Mouse (Mus musculus): Measurements from ENCODE around the gene Tbx1.
A peak's percentile ranks its signal among the peaks of the same experiment; 100 is the strongest.

Tbx1 gene

DNA sequence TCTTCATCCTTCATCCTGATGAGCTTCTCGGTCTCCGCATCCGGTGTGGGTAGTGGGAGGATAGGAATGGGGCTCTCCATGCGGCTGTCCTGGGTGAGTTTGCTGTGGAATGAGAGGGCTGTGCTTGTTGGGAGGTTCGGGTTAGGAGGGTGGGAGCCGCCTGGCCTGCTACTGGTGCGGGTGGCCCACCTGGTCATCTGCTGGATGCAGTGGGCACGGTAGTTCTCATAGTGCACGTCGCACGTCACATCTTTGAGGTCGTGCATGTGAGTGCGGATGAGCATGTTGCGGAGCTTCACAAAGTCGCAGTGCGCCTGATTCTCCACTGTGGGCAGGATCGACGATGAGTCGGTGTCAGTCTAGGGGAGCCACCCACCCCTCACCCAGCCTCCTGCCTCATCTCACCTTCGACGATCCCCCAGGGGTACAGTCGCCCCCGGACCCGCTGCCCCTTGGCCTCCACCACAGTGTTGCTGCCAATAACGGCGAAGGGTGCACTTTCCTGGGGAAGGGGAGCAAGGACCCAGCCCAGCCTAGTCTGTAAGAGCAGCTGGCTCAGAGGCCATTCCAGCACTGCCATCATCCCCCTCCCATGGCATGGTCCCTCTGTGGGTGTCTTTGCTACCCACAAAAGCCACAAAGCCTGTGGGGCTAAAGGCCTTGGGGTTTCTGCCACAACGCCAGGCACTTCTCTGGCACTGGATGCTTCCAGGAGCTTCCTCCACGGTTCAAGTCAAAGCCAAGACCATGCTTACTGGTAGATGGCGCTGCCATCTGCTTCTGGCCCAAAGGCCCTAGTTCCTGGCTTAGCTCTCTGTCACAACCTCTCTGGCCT lies 32.7 kb upstream of the Tbx1 start:
- DNase-seq (ENCODE audit: extremely low spot score, low spot score), result no peak

- no peak for DNase-seq (ENCODE audit: extremely low spot score, low spot score)
These were observed 31.5 kb upstream of the Tbx1 start, which contains the start of gene Gp1bb for GRCm38 (mm10) chr16:18622019-18622418. Gp1bb (minus strand) TSS chr16:18622403.

DNA sequence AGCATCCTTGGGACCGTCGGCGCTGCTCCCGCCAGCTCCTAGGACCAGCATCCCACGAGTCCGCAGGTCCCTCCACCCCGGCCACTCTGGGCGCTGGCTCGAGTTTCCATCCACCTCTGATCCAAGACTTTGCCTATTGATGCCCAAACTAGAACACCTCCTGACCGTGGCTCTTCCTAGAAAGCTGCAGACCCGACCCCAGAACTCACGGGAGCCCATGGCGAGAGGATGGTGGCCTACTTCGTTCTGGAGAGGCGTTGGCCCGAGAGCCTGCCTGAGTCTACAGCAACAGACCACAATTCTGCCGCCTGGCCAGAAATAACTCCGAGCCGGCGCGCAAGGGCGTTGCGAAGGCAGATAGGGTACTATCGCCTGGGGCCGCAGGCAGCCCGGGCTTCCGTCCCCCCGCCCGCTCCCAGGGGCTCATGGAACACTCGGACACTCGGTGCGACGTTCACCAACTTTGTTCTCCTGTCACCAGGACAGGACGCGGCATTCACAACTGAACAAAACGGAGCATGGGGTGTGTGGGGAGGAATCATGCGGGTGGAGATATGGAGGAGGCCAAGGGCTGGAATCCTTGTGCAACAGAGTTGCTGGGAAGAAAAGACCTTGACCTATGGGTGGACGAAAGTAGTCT lies 31.0 kb upstream of the Tbx1 start:
- peak; percentile 61 for DNase-seq (ENCODE audit: extremely low spot score, low spot score)

- DNase-seq (ENCODE audit: extremely low spot score, low spot score), result peak; percentile 56
These were observed 30.3 kb upstream of the Tbx1 start for GRCm38 (mm10) chr16:18620601-18621361.

DNA sequence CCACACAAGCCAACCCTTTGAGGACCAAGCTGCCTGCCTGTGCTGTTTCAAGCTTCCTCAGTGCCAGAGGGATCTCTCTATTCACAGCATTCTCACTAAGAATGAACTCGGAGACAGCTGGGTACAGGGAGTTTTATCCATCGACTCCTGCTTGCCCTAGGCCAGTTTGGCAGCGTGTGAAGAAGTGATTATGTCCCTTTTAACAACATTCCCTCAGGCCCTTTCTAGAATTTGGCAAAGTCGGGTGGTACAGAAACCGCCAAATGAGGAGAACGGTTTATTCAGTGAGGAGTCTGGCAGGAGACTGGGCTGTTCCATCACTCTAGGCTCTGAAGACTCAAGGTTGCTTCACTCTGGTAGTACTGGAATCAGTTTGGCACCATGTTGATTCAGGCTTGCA lies 29.7 kb upstream of the Tbx1 start:
- no peak for DNase-seq (ENCODE audit: extremely low spot score, low spot score)

DNA sequence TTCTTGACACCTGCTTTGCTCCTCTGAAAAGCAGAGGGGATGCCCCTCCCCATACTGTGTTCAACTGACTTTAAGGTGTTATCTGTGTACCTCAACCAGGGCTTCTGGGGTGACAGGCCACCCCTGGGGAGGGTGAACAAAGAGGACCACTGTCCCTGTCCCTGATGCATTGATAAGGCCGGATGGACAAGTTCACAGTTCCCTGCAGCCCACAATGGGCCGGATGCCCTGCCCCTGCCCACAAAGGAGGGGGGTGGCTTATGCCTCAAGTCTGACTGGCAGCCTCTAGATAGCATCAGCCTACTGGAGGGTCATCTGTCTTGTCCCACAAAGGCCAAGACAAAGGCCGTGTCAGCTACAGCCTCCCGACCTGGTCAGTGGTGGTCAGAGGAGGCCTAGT lies 28.6 kb upstream of the Tbx1 start:
- DNase-seq (ENCODE audit: extremely low spot score, low spot score), result no peak

DNA sequence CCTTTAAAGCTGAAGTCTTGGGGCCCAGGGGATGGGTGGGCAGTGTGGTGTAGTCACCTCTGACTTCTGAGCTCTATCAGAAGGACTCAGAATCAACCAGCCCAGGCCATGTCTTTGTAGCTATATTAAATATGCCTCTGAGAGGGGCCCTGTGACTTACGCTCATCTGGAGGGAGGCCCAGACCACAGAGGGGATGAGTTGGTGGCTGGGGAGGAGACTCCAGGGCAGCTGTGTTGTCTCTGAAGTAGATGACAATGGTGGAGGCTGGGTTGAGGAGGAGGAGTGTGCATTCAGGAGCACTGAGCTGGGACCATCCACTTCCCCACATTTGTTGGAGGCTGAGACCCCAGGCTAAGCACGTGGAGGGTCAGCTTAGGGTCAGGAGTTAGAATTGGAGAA lies 27.8 kb upstream of the Tbx1 start:
- DNase-seq (ENCODE audit: extremely low spot score, low spot score), result no peak

DNA sequence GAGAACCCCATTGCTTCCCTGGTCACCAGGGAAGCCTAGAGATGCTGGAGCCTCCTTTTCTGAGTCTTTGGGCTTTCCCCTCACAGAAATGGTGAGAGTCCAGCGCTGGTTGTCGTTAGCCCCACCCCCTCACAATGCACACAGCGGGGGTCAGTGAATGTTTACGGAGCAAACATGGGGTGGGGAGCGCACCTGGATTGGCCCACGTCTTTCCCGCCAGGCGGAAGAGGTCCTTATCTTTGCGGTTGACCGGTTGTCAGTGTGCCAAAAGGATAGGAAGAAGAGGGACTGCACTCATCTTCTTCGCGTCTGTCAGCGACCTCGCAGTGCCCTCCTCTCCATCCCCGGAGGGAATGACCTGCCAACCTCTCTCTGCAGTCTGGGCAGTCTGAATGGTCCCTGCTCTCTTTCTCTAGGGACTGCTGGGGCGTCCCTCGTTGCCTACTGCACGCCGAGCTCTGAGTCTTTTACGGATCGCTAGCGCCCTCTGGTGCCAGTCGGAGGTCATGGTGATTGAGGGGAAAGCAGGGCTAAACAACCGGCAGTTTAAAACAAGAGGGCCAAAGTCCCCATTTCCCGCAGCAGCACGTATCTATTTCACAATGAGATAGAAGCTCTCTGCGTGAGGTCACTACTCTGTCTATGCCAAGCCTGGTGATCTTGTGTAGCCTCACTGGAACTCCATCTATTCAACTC lies 27.0 kb upstream of the Tbx1 start:
- DNase-seq (ENCODE audit: extremely low spot score, low spot score), result peak; percentile 93

- DNase-seq (ENCODE audit: extremely low spot score, low spot score), result no peak
These were observed 22.8 kb upstream of the Tbx1 start for GRCm38 (mm10) chr16:18613301-18613700.

GRCm38 (mm10) chr16:18611752-18612151 lies 21.3 kb upstream of the Tbx1 start:
- peak; percentile 54 for DNase-seq (ENCODE audit: extremely low spot score, low spot score)

GRCm38 (mm10) chr16:18609099-18609498 lies 18.6 kb upstream of the Tbx1 start:
- no peak for DNase-seq (ENCODE audit: extremely low spot score, low spot score)

GRCm38 (mm10) chr16:18608226-18608625 lies 17.8 kb upstream of the Tbx1 start:
- no peak for DNase-seq (ENCODE audit: extremely low spot score, low spot score)

- DNase-seq (ENCODE audit: extremely low spot score, low spot score), result no peak
These were observed 15.2 kb upstream of the Tbx1 start for GRCm38 (mm10) chr16:18605705-18606104.

- DNase-seq (ENCODE audit: extremely low spot score, low spot score), result peak; percentile 15
These were observed 13.8 kb upstream of the Tbx1 start for GRCm38 (mm10) chr16:18604267-18604701.

- no peak for DNase-seq (ENCODE audit: extremely low spot score, low spot score)
These were observed 11.0 kb upstream of the Tbx1 start for GRCm38 (mm10) chr16:18601447-18601846.

- DNase-seq (ENCODE audit: extremely low spot score, low spot score), result no peak
These were observed 7.5 kb upstream of the Tbx1 start for GRCm38 (mm10) chr16:18598006-18598405.

GRCm38 (mm10) chr16:18596255-18596654 lies 5.8 kb upstream of the Tbx1 start:
- DNase-seq (ENCODE audit: extremely low spot score, low spot score), result no peak

GRCm38 (mm10) chr16:18593930-18594329 lies 3.5 kb upstream of the Tbx1 start:
- no peak for DNase-seq (ENCODE audit: extremely low spot score, low spot score)

GRCm38 (mm10) chr16:18591047-18592018 lies 862 bp upstream of the Tbx1 start:
- DNase-seq (ENCODE audit: extremely low spot score, low spot score), result peak; percentile 68

DNA sequence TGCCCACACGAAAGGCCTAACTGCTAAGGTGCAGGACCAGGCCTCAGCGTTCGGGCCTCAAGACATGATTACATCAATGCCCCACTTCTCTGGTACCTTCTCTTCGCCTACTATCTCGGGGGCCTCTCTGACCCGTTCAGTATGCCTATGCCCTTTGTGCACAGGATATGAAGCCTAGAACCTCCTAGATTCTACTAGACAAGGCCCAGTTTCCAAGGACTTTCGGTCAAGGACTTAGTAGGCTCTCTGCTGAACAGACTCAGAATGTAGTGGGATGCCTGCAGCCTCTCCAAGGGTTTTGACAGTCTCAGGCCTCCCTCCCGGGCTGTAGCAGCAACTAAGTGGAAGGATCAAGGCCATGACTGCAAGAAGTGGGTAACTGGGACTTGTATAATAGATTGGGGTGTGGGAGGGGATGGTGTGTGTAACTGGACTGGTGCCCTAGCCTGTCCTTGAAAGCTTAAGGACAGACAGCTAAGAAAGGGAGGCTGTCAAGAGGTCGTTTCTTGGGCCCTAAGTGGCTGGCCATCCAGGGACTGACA lies 1.3 kb downstream of the Tbx1 start:
- DNase-seq (ENCODE audit: extremely low spot score, low spot score), result peak; percentile 51

Data from neural tube, embryonic 10.5 days (tissue).